Mouse (Mus musculus) hindbrain, embryonic 15.5 days (tissue): ENCODE results near the gene Thumpd1. TPM values are rescaled to one million over a fixed set of nuclear protein-coding genes. Genes with fewer than 3 reads are reported as not detected.
A peak's percentile ranks its signal among the peaks of the same experiment; 100 is the strongest.
"Not testable (repeated sequence)": the region's sequence is repeated elsewhere in the genome, so short reads cannot be mapped to it uniquely, and the experiment has no call there.

Experiments
- ATAC-seq: fragments of 200-750 bp; cut with Nextera tagmentation; 2 replicates; pipeline ENCODE4 v1.8.0; 2017; ENCODE audit warnings: low read depth, moderate number of reproducible peaks, moderate TSS enrichment; ENCODE audit not compliant: low FRiP score
- H3K27ac ChIP-seq: fragments of 300-500 bp; sonication (generic); replicated peaks from 2 replicates; pipeline ENCODE4 v1.5.1; 2015; ENCODE audit warnings: mild to moderate bottlenecking, inconsistent platforms
- H3K27me3 ChIP-seq: fragments of 300-500 bp; sonication (generic); 2 replicates; pipeline ENCODE4 v1.6.1; 2015; ENCODE audit warnings: control low read depth, inconsistent platforms
- H3K36me3 ChIP-seq: fragments of 300-500 bp; sonication (generic); 2 replicates; pipeline ENCODE4 v1.6.1; 2015; ENCODE audit warnings: control low read depth, inconsistent platforms
- H3K4me1 ChIP-seq: fragments of 300-500 bp; sonication (generic); replicated peaks from 2 replicates; pipeline ENCODE4 v1.6.1; 2015; ENCODE audit warnings: control low read depth, inconsistent platforms
- H3K4me2 ChIP-seq: fragments of 300-500 bp; sonication (generic); 2 replicates; pipeline ENCODE4 v1.6.1; 2015; ENCODE audit warnings: moderate library complexity, mild to moderate bottlenecking, inconsistent platforms
- H3K4me3 ChIP-seq: fragments of 300-500 bp; sonication (generic); 2 replicates; pipeline ENCODE4 v1.5.1; 2015; ENCODE audit warnings: mild to moderate bottlenecking, inconsistent platforms
- H3K9ac ChIP-seq: fragments of 300-500 bp; sonication (generic); 2 replicates; pipeline ENCODE4 v1.6.1; 2015; ENCODE audit warnings: inconsistent platforms
- H3K9me3 ChIP-seq: fragments of 300-500 bp; sonication (generic); 2 replicates; pipeline ENCODE4 v1.6.1; 2016; ENCODE audit warnings: control low read depth, inconsistent platforms
- WGBS: fragments of 180-500 bp; shearing (Covaris S2); methylation state at CpG from one replicate; pipeline ENCODE4 v1.1.7; 2015; 5-methylcytosine and 5-hydroxymethylcytosine counted together
- polyA plus RNA-seq: library from polyadenylated mRNA; unstranded; fragments of >200 nt; fragmentation: Nextera tagmentation; extraction: Ambion mirVana; gene quantifications from 2 replicates; pipeline ENCODE4 v1.2.1, GENCODE M21; 2015

The Thumpd1 gene
- polyA plus RNA-seq, 1 experiment from 2014 or later, result 76.4 TPM

DNA sequence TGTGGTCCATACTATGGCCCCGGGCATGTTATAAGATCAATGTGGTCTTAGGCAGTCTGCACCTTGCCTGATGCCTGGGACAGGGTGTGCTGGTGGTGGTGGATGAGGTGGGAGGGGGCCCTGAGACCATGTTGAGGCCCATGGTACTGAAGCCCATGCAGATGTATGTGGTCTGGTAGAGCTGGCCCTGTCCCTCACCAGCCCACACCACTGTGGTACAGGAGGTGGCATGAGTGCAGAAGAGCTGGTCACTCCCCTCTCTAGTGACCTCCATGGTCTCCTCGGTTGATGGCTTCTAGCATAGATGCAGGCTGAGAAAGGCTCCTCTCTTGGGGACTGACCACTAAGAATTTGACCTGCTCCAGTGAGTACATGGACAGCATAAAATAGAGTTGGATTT is 18.3 kb upstream of the Thumpd1 start:
- H3K36me3 ChIP-seq, result no peaks in the 10 kb centered on the region
- H3K27me3 ChIP-seq, result no peaks in the 10 kb centered on the region
- no peak overlapping the region for H3K4me2 ChIP-seq
- H3K4me1 ChIP-seq, result no peaks in the 10 kb centered on the region
- WGBS, result 91% methylated on average over 2 of the region's 2 CpGs
- H3K9me3 ChIP-seq, result no peaks in the 10 kb centered on the region
- H3K9ac ChIP-seq, result no peak overlapping the region
- no peak overlapping the region for H3K27ac ChIP-seq
- ATAC-seq, result 0 out of 2 replicates have a peak, but pooled peaks have one; percentile 38
- H3K4me3 ChIP-seq, result no peak overlapping the region

GRCm38 (mm10) chr7:119731262-119731661 is 10.7 kb upstream of the Thumpd1 start:
- ATAC-seq, H3K9me3 ChIP-seq, H3K36me3 ChIP-seq, H3K4me3 ChIP-seq, H3K27ac ChIP-seq, H3K4me1 ChIP-seq, H3K4me2 ChIP-seq, H3K27me3 ChIP-seq, H3K9ac ChIP-seq: not testable (repeated sequence)
- 84% methylated on average over 4 of the region's 4 CpGs for WGBS

DNA sequence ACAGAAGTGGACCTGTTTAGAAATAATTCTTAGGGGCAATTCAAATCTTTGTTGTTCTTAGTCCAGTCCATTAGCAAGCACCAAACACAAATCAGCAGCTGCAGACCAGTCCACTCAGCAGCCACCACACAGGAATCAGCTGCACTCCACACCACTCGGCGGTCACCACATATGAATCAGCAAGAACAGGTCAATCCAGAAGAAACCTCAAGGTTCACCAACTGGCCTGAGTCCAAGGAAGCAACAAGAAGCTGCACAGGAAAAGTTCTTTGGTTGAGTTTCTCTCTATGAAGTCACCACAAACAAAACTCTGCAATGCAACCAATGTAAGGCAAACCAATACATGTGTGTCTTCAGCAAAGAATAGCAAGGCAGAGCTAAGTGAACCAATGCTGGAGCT is 7.0 kb upstream of the Thumpd1 start:
- no peak overlapping the region for H3K27ac ChIP-seq
- H3K9ac ChIP-seq, result no peak overlapping the region
- ATAC-seq, result no peak
- no peaks in the 10 kb centered on the region for H3K4me1 ChIP-seq
- H3K9me3 ChIP-seq, result no peaks in the 10 kb centered on the region
- H3K4me2 ChIP-seq, result no peak overlapping the region
- H3K4me3 ChIP-seq, result no peak overlapping the region
- 92% methylated on average over 2 of the region's 2 CpGs for WGBS
- H3K36me3 ChIP-seq, result no peaks in the 10 kb centered on the region
- H3K27me3 ChIP-seq, result no peaks in the 10 kb centered on the region

DNA sequence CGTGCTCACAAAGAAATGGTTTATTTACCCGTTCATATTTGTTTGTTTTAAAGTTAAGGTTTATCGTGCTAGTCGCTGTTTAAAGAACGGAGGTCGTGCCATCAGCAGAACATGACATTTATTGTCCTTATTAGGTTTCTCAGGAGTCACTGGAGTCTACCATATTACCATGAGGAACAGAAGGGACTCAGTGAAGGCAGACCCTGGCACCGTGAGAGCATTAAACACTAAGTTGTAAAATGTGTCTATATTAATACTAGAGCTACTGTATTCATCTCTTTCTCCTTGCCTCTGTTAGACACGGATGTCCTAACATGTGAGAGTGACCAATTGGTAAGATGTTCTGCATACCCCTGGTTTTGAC is 331 bp upstream of the Thumpd1 start:
- Histone ChIP-seq H3K36me3 (peaks cover 26% of the 10 kb centered on the region), H3K9me3 (no peaks in the 10 kb centered on the region), H3K9ac (0 out of 2 replicates have a peak overlapping the region, but pooled peaks have one; percentile 10), H3K27me3 (no peaks in the 10 kb centered on the region), H3K27ac (peak overlapping the region; percentile 78), H3K4me3 (peak overlapping the region; percentile 68), H3K4me1 (peaks cover 18% of the 10 kb centered on the region), H3K4me2 (peak overlapping the region; percentile 71)
- WGBS, result 14% methylated on average over 8 of the region's 8 CpGs
- ATAC-seq, result peak; percentile 74

- Histone ChIP-seq H3K9me3 (no peaks in the 10 kb centered on the region), H3K4me1 (peaks cover 5% of the 10 kb centered on the region; the same call in 1 of the 2 replicates), H3K27ac (no peak overlapping the region), H3K4me3 (no peak overlapping the region), H3K9ac (no peak overlapping the region), H3K27me3 (no peaks in the 10 kb centered on the region), H3K36me3 (peaks cover 34% of the 10 kb centered on the region), H3K4me2 (no peak overlapping the region)
- no peak for ATAC-seq
- whole genome bisulfite sequencing, result 95% methylated on average over 7 of the region's 7 CpGs
Measured at GRCm38 (mm10) chr7:119714111-119714510, 6.5 kb downstream of the Thumpd1 start.

GRCm38 (mm10) chr7:119694926-119695325 is 25.7 kb downstream of the Thumpd1 start:
- WGBS, result 96% methylated on average over 1 of the region's 1 CpGs
- Histone ChIP-seq H3K36me3 (no peaks in the 10 kb centered on the region), H3K4me1 (no peaks in the 10 kb centered on the region), H3K4me2 (no peak overlapping the region), H3K27ac (no peak overlapping the region), H3K9ac (no peak overlapping the region), H3K27me3 (no peaks in the 10 kb centered on the region), H3K4me3 (no peak overlapping the region), H3K9me3 (no peaks in the 10 kb centered on the region)
- no peak for ATAC-seq

DNA sequence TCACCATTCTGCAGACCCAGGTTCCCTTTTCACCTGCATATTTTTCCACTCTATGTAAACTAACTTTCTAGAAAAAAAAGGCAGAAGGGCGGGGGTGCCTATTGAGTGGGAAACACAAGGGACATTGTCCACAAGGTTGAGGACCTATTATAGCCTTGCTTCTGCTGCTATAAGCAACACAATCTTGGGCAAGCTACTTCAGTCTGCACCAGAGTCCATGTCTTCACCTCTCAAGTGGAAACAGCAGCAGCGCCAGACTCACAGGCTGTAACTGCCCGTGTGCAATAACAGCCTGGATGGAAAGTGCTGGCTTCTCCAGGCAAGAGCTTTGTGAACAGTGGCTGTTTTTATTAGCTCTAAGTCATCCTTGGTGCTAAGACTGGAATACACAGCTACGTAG is 28.3 kb downstream of the Thumpd1 start:
- Histone ChIP-seq H3K27me3 (no peaks in the 10 kb centered on the region), H3K9me3 (no peaks in the 10 kb centered on the region), H3K27ac (no peak overlapping the region), H3K36me3 (no peaks in the 10 kb centered on the region), H3K4me2 (no peak overlapping the region), H3K4me1 (no peaks in the 10 kb centered on the region), H3K4me3 (no peak overlapping the region), H3K9ac (no peak overlapping the region)
- WGBS, result 93% methylated on average over 4 of the region's 4 CpGs
- no peak for ATAC-seq

DNA sequence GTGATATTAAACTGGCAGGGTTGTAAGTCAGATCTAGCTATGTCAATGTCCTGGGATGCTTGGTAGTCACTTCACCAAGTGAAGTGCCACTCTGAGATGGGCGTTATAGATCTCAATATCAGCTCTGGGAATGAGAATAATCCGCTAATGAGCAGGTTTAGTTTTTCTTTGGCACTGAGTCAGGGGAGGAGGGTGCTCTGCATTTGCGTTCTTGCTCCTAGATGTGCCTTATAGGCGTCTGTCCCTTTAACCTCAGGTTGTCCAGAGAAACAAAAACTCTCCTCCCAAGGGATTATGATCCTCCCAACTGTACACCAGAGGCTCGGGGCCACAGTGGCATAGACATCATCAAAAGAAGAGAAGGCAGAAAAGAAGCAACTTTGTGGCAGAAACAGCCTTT is 30.9 kb downstream of the Thumpd1 start, which contains the start of gene Acsm4:
Acsm4 (plus strand) TSS at position 301 of the 400 bp plus-strand sequence.
- ATAC-seq, result no peak
- H3K4me1 ChIP-seq, result no peaks in the 10 kb centered on the region
- H3K4me2 ChIP-seq, result no peak within 1 kb of the TSS
- no peak within 1 kb of the TSS for H3K27ac ChIP-seq
- H3K27me3 ChIP-seq, result no peaks in the 10 kb centered on the region
- H3K9me3 ChIP-seq, result no peaks in the 10 kb centered on the region
- H3K36me3 ChIP-seq, result no peaks in the 10 kb centered on the region
- H3K9ac ChIP-seq, result no peak within 1 kb of the TSS
- WGBS, result 83% methylated on average over 5 of the region's 5 CpGs
- no peak within 1 kb of the TSS for H3K4me3 ChIP-seq

GRCm38 (mm10) chr7:119682699-119683098 is 37.9 kb downstream of the Thumpd1 start:
- ATAC-seq, result no peak
- WGBS, result 75% methylated on average over 4 of the region's 4 CpGs
- H3K4me2 ChIP-seq, result no peak overlapping the region

GRCm38 (mm10) chr7:119680107-119680506 is 40.5 kb downstream of the Thumpd1 start:
- no peak overlapping the region for H3K9ac ChIP-seq
- no peak for ATAC-seq
- H3K4me1 ChIP-seq, result no peaks in the 10 kb centered on the region
- no peaks in the 10 kb centered on the region for H3K27me3 ChIP-seq
- no peaks in the 10 kb centered on the region for H3K9me3 ChIP-seq
- WGBS, result 74% methylated on average over 8 of the region's 8 CpGs
- H3K27ac ChIP-seq, result no peak overlapping the region
- H3K4me3 ChIP-seq, result no peak overlapping the region
- no peaks in the 10 kb centered on the region for H3K36me3 ChIP-seq
- no peak overlapping the region for H3K4me2 ChIP-seq

More at GRCm38 (mm10) chr7:119682699-119683098, 37.9 kb downstream of the Thumpd1 start:
- H3K9ac ChIP-seq, result no peak overlapping the region
- H3K27ac ChIP-seq, result no peak overlapping the region
- no peaks in the 10 kb centered on the region for H3K9me3 ChIP-seq
- H3K4me3 ChIP-seq, result no peak overlapping the region
- no peaks in the 10 kb centered on the region for H3K36me3 ChIP-seq
- no peaks in the 10 kb centered on the region for H3K4me1 ChIP-seq
- no peaks in the 10 kb centered on the region for H3K27me3 ChIP-seq

DNA sequence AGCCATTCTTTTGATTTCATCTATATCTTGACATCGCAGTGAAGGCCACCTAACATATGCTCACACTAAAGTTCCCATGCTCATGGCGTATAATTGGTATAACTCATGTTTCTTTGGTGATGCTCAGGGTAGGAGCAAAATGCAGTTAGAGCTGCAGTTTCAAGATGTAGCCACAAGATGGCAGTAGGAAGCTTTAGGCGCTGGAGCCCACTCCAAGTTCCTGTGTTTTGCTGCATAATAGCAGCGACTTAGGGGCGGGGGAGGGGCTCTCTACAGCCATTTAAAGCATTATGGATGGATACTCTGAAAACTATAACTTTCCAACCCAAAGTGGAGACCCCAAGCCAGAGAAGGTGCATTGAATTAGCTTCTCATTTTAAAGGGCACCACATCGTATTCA is 47.1 kb downstream of the Thumpd1 start:
- H3K4me1 ChIP-seq, result no peaks in the 10 kb centered on the region
- no peak overlapping the region for H3K4me2 ChIP-seq
- H3K27ac ChIP-seq, result no peak overlapping the region
- no peaks in the 10 kb centered on the region for H3K36me3 ChIP-seq
- H3K9ac ChIP-seq, result no peak overlapping the region
- H3K27me3 ChIP-seq, result no peaks in the 10 kb centered on the region
- 0 out of 2 replicates have a peak, but pooled peaks have one; percentile 45 for ATAC-seq
- H3K4me3 ChIP-seq, result no peak overlapping the region
- H3K9me3 ChIP-seq, result no peaks in the 10 kb centered on the region
- WGBS, result 20% methylated on average over 6 of the region's 6 CpGs

GRCm38 (mm10) chr7:119670925-119671324 is 49.7 kb downstream of the Thumpd1 start:
- 43% methylated on average over 6 of the region's 6 CpGs for WGBS
- H3K4me1 ChIP-seq, result no peaks in the 10 kb centered on the region
- no peak overlapping the region for H3K4me2 ChIP-seq
- H3K4me3 ChIP-seq, result no peak overlapping the region
- ATAC-seq, result no peak
- no peak overlapping the region for H3K27ac ChIP-seq
- no peaks in the 10 kb centered on the region for H3K36me3 ChIP-seq
- no peaks in the 10 kb centered on the region for H3K27me3 ChIP-seq
- no peak overlapping the region for H3K9ac ChIP-seq
- H3K9me3 ChIP-seq, result no peaks in the 10 kb centered on the region

- no peak overlapping the region for H3K4me3 ChIP-seq
- no peak overlapping the region for H3K27ac ChIP-seq
- 80% methylated on average over 5 of the region's 5 CpGs for WGBS
- no peak overlapping the region for H3K9ac ChIP-seq
- H3K4me1 ChIP-seq, result no peaks in the 10 kb centered on the region
- ATAC-seq, result no peak
- no peaks in the 10 kb centered on the region for H3K9me3 ChIP-seq
- H3K27me3 ChIP-seq, result no peaks in the 10 kb centered on the region
- no peaks in the 10 kb centered on the region for H3K36me3 ChIP-seq
- no peak overlapping the region for H3K4me2 ChIP-seq
Measured at GRCm38 (mm10) chr7:119670395-119670794, 50.2 kb downstream of the Thumpd1 start.
